7 mouse cellular contexts compared by ENCODE assay signal in the genomic region with DNA sequence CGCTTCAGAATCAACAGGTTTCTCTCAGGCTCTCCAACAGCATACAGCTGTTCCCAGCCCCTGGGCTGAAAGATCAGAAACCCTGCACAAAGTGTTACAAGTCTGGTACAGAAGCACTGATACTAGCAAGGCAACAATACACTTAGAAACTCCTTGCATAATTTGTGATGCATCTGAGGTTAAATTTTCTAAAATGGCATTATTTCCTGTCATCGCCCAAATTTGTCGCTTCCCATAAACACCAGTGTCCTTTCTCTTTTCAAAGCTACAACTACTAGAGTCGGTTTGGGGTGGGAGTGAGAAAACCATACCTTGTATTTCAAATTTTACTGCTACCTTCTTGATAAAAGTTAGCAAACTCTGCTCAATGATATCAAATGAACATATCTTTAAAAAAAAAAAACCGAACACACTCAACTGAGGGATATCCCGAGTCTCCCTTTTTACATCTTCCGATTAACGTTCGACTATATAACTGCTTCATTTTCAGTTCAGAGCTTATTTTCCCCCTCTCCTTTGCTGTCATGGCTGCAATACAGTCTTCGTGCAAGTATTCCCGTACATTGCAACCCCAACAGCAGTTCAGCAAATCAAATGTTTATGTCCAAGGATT. TPM values are rescaled to one million over a fixed set of nuclear protein-coding genes. Genes with fewer than 3 reads are reported as not detected.
DNase-seq lines count a peak whose midpoint lies in the region; ATAC-seq and TF ChIP-seq lines count a peak whose summit lies in the region.

No protein-coding gene starts in this region.

- H3K4me2 ChIP-seq in embryonic facial prominence, embryonic 15.5 days (replicated peaks) = peak overlapping the region; percentile 45
- H3K4me2 ChIP-seq in limb, embryonic 13.5 days (replicated peaks) = peak overlapping the region; percentile 82
- H3K4me2 ChIP-seq in stomach, postnatal 0 days (replicated peaks; ENCODE audit: low read depth) = peak overlapping the region; percentile 81

- H3K9ac ChIP-seq in embryonic facial prominence, embryonic 15.5 days = peak overlapping the region; percentile 97
- H3K9ac ChIP-seq in limb, embryonic 13.5 days = peak overlapping the region; percentile 98
- peak overlapping the region; percentile 95 for H3K9ac ChIP-seq in stomach, postnatal 0 days (ENCODE audit: low read length)

- ATAC-seq in megakaryocyte, adult 5-6 weeks (ENCODE audit: poor library complexity, severe bottlenecking) = no peak
- no peak for ATAC-seq in embryonic facial prominence, embryonic 15.5 days (ENCODE audit: insufficient number of reproducible peaks, low FRiP score, low TSS enrichment, low read depth)
- no peak for ATAC-seq in limb, embryonic 13.5 days (ENCODE audit: low FRiP score, low read depth)
- no peak for ATAC-seq in stomach, postnatal 0 days (ENCODE audit: low FRiP score, low TSS enrichment)
- no peak for ATAC-seq in monocyte, adult 5-6 weeks (replicated peaks; ENCODE audit: insufficient number of reproducible peaks, low FRiP score, low TSS enrichment, poor library complexity, severe bottlenecking)

- no peaks in the 10 kb centered on the region for H3K9me3 ChIP-seq in megakaryocyte, embryonic 14.5 days
- H3K9me3 ChIP-seq in embryonic facial prominence, embryonic 15.5 days (replicated peaks) = no peaks in the 10 kb centered on the region
- no peaks in the 10 kb centered on the region for H3K9me3 ChIP-seq in limb, embryonic 13.5 days
- H3K9me3 ChIP-seq in stomach, postnatal 0 days (ENCODE audit: control insufficient read depth, low read length) = no peaks in the 10 kb centered on the region

- no peak for TF ChIP-seq CTCF in stomach, postnatal 0 days (IDR thresholded peaks at IDR 0.05; ENCODE audit: low read depth)

- peaks cover 41% of the 10 kb centered on the region for H3K36me3 ChIP-seq in megakaryocyte, embryonic 14.5 days (replicated peaks; ENCODE audit: low read length)
- H3K36me3 ChIP-seq in embryonic facial prominence, embryonic 15.5 days = peaks cover 35% of the 10 kb centered on the region
- H3K36me3 ChIP-seq in limb, embryonic 13.5 days = peaks cover 42% of the 10 kb centered on the region
- 0 out of 2 replicates have a peak, but pooled peaks cover 9% of the 10 kb centered on the region for H3K36me3 ChIP-seq in stomach, postnatal 0 days (ENCODE audit: control insufficient read depth, insufficient read depth, low read length)

- H3K4me1 ChIP-seq in megakaryocyte, embryonic 14.5 days = peaks cover 47% of the 10 kb centered on the region
- H3K4me1 ChIP-seq in embryonic facial prominence, embryonic 15.5 days = peaks cover 15% of the 10 kb centered on the region
- peaks cover 24% of the 10 kb centered on the region for H3K4me1 ChIP-seq in limb, embryonic 13.5 days
- no peaks in the 10 kb centered on the region for H3K4me1 ChIP-seq in stomach, postnatal 0 days (replicated peaks; ENCODE audit: control insufficient read depth, insufficient read depth)

- H3K27me3 ChIP-seq in megakaryocyte, embryonic 14.5 days (replicated peaks) = no peaks in the 10 kb centered on the region
- H3K27me3 ChIP-seq in embryonic facial prominence, embryonic 15.5 days = no peaks in the 10 kb centered on the region
- H3K27me3 ChIP-seq in limb, embryonic 13.5 days = no peaks in the 10 kb centered on the region
- H3K27me3 ChIP-seq in stomach, postnatal 0 days (ENCODE audit: control insufficient read depth, insufficient read depth, low read length) = no peaks in the 10 kb centered on the region

- H3K4me3 ChIP-seq in megakaryocyte, embryonic 14.5 days (replicated peaks) = peak overlapping the region; percentile 99
- H3K4me3 ChIP-seq in embryonic facial prominence, embryonic 15.5 days (replicated peaks) = peak overlapping the region; percentile 96
- H3K4me3 ChIP-seq in limb, embryonic 13.5 days = peak overlapping the region; percentile 84
- H3K4me3 ChIP-seq in stomach, postnatal 0 days (ENCODE audit: low read depth, low read length) = peak overlapping the region; percentile 87

- TF ChIP-seq EP300 in stomach, postnatal 0 days (optimal IDR thresholded peaks at IDR 0.05) = no peak

- DNase-seq in stomach, postnatal 0 days (ENCODE audit: low spot score) = no peak
- no peak for DNase-seq in kidney, adult 11 months

- 3% methylated on average over 11 of the region's 11 CpGs for WGBS in embryonic facial prominence, embryonic 15.5 days
- 6% methylated on average over 11 of the region's 11 CpGs for whole genome bisulfite sequencing in limb, embryonic 13.5 days
- WGBS in stomach, postnatal 0 days = 2% methylated on average over 11 of the region's 11 CpGs

- H3K27ac ChIP-seq in embryonic facial prominence, embryonic 15.5 days (replicated peaks) = peak overlapping the region; percentile 100
- H3K27ac ChIP-seq in limb, embryonic 13.5 days = peak overlapping the region; percentile 100
- H3K27ac ChIP-seq in stomach, postnatal 0 days (replicated peaks) = peak overlapping the region; percentile 100

RNA-seq across cellular contexts. Expression of a gene that starts 1.2 kb away (rescaled TPM):
- polyA plus RNA-seq in megakaryocyte, embryonic 14.5 days (2012; ENCODE audit: insufficient read depth, low replicate concordance) = 187 and 368 TPM in 2 replicates
- 507 and 587 TPM in 2 replicates for total RNA-seq in megakaryocyte, adult 5-6 weeks (2015)
- total RNA-seq in megakaryocyte, adult 5-6 weeks (2017) = 367 and 413 TPM in 2 replicates
- polyA plus RNA-seq in embryonic facial prominence, embryonic 15.5 days (2015; fragmentation: Nextera tagmentation; extraction: Ambion mirVana) = 826 and 846 TPM in 2 replicates
- polyA plus RNA-seq in limb, embryonic 13.5 days (2015; fragmentation: Nextera tagmentation; extraction: Ambion mirVana) = 1,169 and 1,249 TPM in 2 replicates
- 533 and 539 TPM in 2 replicates for polyA plus RNA-seq in stomach, postnatal 0 days (2015; fragmentation: Nextera tagmentation; extraction: Ambion mirVana)
- 356 to 417 TPM (median 357 TPM) in 3 replicates for total RNA-seq in monocyte, adult 5-6 weeks (2017)

RNA-seq across cellular contexts. Expression of a gene that starts 20.7 kb away (rescaled TPM):
- 334 and 807 TPM in 2 replicates for polyA plus RNA-seq in megakaryocyte, embryonic 14.5 days (2012; ENCODE audit: insufficient read depth, low replicate concordance)
- 211 and 220 TPM in 2 replicates for total RNA-seq in megakaryocyte, adult 5-6 weeks (2015)
- total RNA-seq in megakaryocyte, adult 5-6 weeks (2017) = 181 and 183 TPM in 2 replicates
- polyA plus RNA-seq in embryonic facial prominence, embryonic 15.5 days (2015; fragmentation: Nextera tagmentation; extraction: Ambion mirVana) = 523 and 542 TPM in 2 replicates
- 557 and 558 TPM in 2 replicates for polyA plus RNA-seq in limb, embryonic 13.5 days (2015; fragmentation: Nextera tagmentation; extraction: Ambion mirVana)
- polyA plus RNA-seq in stomach, postnatal 0 days (2015; fragmentation: Nextera tagmentation; extraction: Ambion mirVana) = 356 and 371 TPM in 2 replicates
- 230 to 253 TPM (median 234 TPM) in 3 replicates for total RNA-seq in monocyte, adult 5-6 weeks (2017)

RNA-seq across cellular contexts. Expression of a gene that starts 29.4 kb away (rescaled TPM):
- polyA plus RNA-seq in megakaryocyte, embryonic 14.5 days (2012; ENCODE audit: insufficient read depth, low replicate concordance) = 6.6 and 12.0 TPM in 2 replicates
- total RNA-seq in megakaryocyte, adult 5-6 weeks (2015) = 52.2 and 59.7 TPM in 2 replicates
- total RNA-seq in megakaryocyte, adult 5-6 weeks (2017) = 59.5 and 59.9 TPM in 2 replicates
- 144 and 156 TPM in 2 replicates for polyA plus RNA-seq in embryonic facial prominence, embryonic 15.5 days (2015; fragmentation: Nextera tagmentation; extraction: Ambion mirVana)
- 184 and 186 TPM in 2 replicates for polyA plus RNA-seq in limb, embryonic 13.5 days (2015; fragmentation: Nextera tagmentation; extraction: Ambion mirVana)
- polyA plus RNA-seq in stomach, postnatal 0 days (2015; fragmentation: Nextera tagmentation; extraction: Ambion mirVana) = 44.6 and 47.2 TPM in 2 replicates
- total RNA-seq in monocyte, adult 5-6 weeks (2017) = 44.3 to 90.7 TPM (median 75.8 TPM) in 3 replicates

RNA-seq across cellular contexts. Expression of a gene that starts 43.2 kb away (rescaled TPM):
- polyA plus RNA-seq in megakaryocyte, embryonic 14.5 days (2012; ENCODE audit: insufficient read depth, low replicate concordance) = 84.5 and 173 TPM in 2 replicates
- 80.9 and 84.8 TPM in 2 replicates for total RNA-seq in megakaryocyte, adult 5-6 weeks (2015)
- total RNA-seq in megakaryocyte, adult 5-6 weeks (2017) = 104 and 113 TPM in 2 replicates
- 87.5 and 88.1 TPM in 2 replicates for polyA plus RNA-seq in embryonic facial prominence, embryonic 15.5 days (2015; fragmentation: Nextera tagmentation; extraction: Ambion mirVana)
- polyA plus RNA-seq in limb, embryonic 13.5 days (2015; fragmentation: Nextera tagmentation; extraction: Ambion mirVana) = 65.4 and 75.4 TPM in 2 replicates
- 145 and 152 TPM in 2 replicates for polyA plus RNA-seq in stomach, postnatal 0 days (2015; fragmentation: Nextera tagmentation; extraction: Ambion mirVana)
- total RNA-seq in monocyte, adult 5-6 weeks (2017) = 154 to 190 TPM (median 179 TPM) in 3 replicates

RNA-seq across cellular contexts. Expression of a gene that starts 59.4 kb away (rescaled TPM):
- polyA plus RNA-seq in megakaryocyte, embryonic 14.5 days (2012; ENCODE audit: insufficient read depth, low replicate concordance) = 20.7 and 36.2 TPM in 2 replicates
- 17.2 and 18.5 TPM in 2 replicates for total RNA-seq in megakaryocyte, adult 5-6 weeks (2015)
- 19.8 and 38.6 TPM in 2 replicates for total RNA-seq in megakaryocyte, adult 5-6 weeks (2017)
- 8.9 and 9.8 TPM in 2 replicates for polyA plus RNA-seq in embryonic facial prominence, embryonic 15.5 days (2015; fragmentation: Nextera tagmentation; extraction: Ambion mirVana)
- polyA plus RNA-seq in limb, embryonic 13.5 days (2015; fragmentation: Nextera tagmentation; extraction: Ambion mirVana) = 9.3 and 10.2 TPM in 2 replicates
- 6.3 and 6.5 TPM in 2 replicates for polyA plus RNA-seq in stomach, postnatal 0 days (2015; fragmentation: Nextera tagmentation; extraction: Ambion mirVana)
- 23.8 to 24.6 TPM (median 24.2 TPM) in 3 replicates for total RNA-seq in monocyte, adult 5-6 weeks (2017)
